24 mouse cellular contexts compared by ENCODE assay signal in the genomic region with DNA sequence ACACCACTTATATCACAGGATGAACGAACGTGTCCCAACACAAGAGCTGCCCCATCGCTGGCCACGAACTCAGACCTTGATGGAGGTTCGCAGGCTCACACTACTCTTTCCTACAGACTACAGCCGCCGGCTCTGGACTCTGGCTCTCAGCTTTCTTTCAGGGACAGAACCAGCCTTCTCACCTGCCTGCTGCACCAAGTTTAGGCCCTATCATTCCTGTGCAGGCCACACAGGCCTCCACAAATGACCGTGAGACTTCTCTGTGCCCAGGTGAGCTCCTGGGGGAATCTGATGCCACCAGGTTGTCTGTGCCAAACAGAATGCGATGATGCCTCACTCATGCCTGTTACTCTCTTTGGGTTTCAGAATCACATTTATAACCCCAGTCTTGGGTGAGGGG. TPM values are rescaled to one million over a fixed set of nuclear protein-coding genes. Genes with fewer than 3 reads are reported as not detected.
DNase-seq lines count a peak whose midpoint lies in the region; ATAC-seq and TF ChIP-seq lines count a peak whose summit lies in the region.
"Had no signal": no experiment of that assay in that cellular context is flagged by ENCODE, and none has a peak within 500 bp of the region (broad histone marks: within the 10 kb centered on the region; RNA-seq: fewer than 3 reads in every experiment).

No protein-coding gene starts in this region.

- intact Hi-C loops in gastrocnemius, postnatal 36 days (cut with DNase I), result no loop called here
- intact Hi-C loops in left cerebral cortex, adult 2 months (cut with DNase I), result no loop called here

- H3K4me2 ChIP-seq in liver, embryonic 11.5 days, result peak overlapping the region; percentile 49
- H3K4me2 ChIP-seq in liver, postnatal 0 days (ENCODE audit: low read depth, low read length), result peak overlapping the region; percentile 41
- H3K4me2 ChIP-seq: heart, embryonic 13.5 days; hindbrain, embryonic 13.5 days; midbrain, embryonic 15.5 days; neural tube, embryonic 12.5 days had no signal

- peak overlapping the region; percentile 8; the same call in 1 of the 2 replicates for H3K9ac ChIP-seq in liver, embryonic 11.5 days (ENCODE audit: low read depth, low read length)
- peak overlapping the region; percentile 49 for H3K9ac ChIP-seq in liver, postnatal 0 days (replicated peaks)
- H3K9ac ChIP-seq: forebrain, postnatal 0 days; heart, embryonic 13.5 days; hindbrain, embryonic 13.5 days; midbrain, embryonic 15.5 days; neural tube, embryonic 12.5 days had no signal

- peak; percentile 39 for ATAC-seq in erythroblast, adult 5-6 weeks (replicated peaks; ENCODE audit: low FRiP score, poor library complexity, severe bottlenecking)
- ATAC-seq in liver, embryonic 11.5 days (replicated peaks; ENCODE audit: low FRiP score), result peak; percentile 59
- peak; percentile 61 for ATAC-seq in liver, postnatal 0 days
- ATAC-seq: forebrain, postnatal 0 days; inflammation-experienced regulatory T-cells, adult 6 months; midbrain, embryonic 15.5 days had no signal

- H3K27me3 ChIP-seq in liver, embryonic 11.5 days (replicated peaks; ENCODE audit: control insufficient read depth, insufficient read depth, low read length), result no peaks in the 10 kb centered on the region
- no peaks in the 10 kb centered on the region for H3K27me3 ChIP-seq in liver, postnatal 0 days (ENCODE audit: insufficient read depth, low read length)
- H3K27me3 ChIP-seq: heart, embryonic 13.5 days; hindbrain, embryonic 13.5 days; midbrain, embryonic 15.5 days; neural tube, embryonic 12.5 days had no signal

- no peak for TF ChIP-seq CTCF in liver, postnatal 0 days (IDR thresholded peaks at IDR 0.05; ENCODE audit: low read depth)
- no peak for TF ChIP-seq CTCF in left cerebral cortex, adult 2 months (IDR thresholded peaks at IDR 0.05)

- peak; percentile 55 to 61 for DNase-seq in spleen, postnatal 10 days (ENCODE audit: low spot score in 2 of 2)
- DNase-seq in spleen, adult 12 weeks (ENCODE audit: low spot score), result no peak
- DNase-seq in liver, embryonic 11.5 days (ENCODE audit: low spot score), result no peak
- no peak for DNase-seq in liver, postnatal 0 days
- DNase-seq in layer of hippocampus, adult 9-10 months (ENCODE audit: low spot score), result no peak
- no peak for DNase-seq in gastrocnemius, postnatal 36 days
- DNase-seq in left cerebral cortex, adult 2 months (ENCODE audit: extremely low spot score in 1 of 2, low spot score in 2 of 2), result no peak
- DNase-seq: adrenal gland, adult 2 months; cerebellum, adult 8-10 months; forebrain, postnatal 0 days; gastrocnemius, postnatal 14 days; heart, adult 18-20 months; kidney, postnatal 36 days; lung, adult 18-20 months; lung, postnatal 36 days; right cerebral cortex, postnatal 14 days; spleen, adult 18-20 months had no signal

- H3K36me3 ChIP-seq in liver, embryonic 11.5 days (ENCODE audit: control insufficient read depth, insufficient read depth, low read length), result no peaks in the 10 kb centered on the region
- no peaks in the 10 kb centered on the region for H3K36me3 ChIP-seq in liver, postnatal 0 days (replicated peaks; ENCODE audit: insufficient read depth, low read length)
- H3K36me3 ChIP-seq: heart, embryonic 13.5 days; hindbrain, embryonic 13.5 days; limb, embryonic 10.5 days; midbrain, embryonic 15.5 days; neural tube, embryonic 12.5 days had no signal

- no peak for TF ChIP-seq EP300 in liver, postnatal 0 days (IDR thresholded peaks at IDR 0.05; ENCODE audit: low read depth)

- no peak overlapping the region for H3K4me3 ChIP-seq in liver, embryonic 11.5 days (ENCODE audit: low read depth, low read length)
- peak overlapping the region; percentile 24 for H3K4me3 ChIP-seq in liver, postnatal 0 days (ENCODE audit: low read depth, low read length)
- H3K4me3 ChIP-seq in left cerebral cortex, adult 2 months, result no peak overlapping the region
- H3K4me3 ChIP-seq: heart, embryonic 13.5 days; hindbrain, embryonic 13.5 days; limb, embryonic 10.5 days; midbrain, embryonic 15.5 days; neural tube, embryonic 12.5 days had no signal

- no peaks in the 10 kb centered on the region for H3K9me3 ChIP-seq in liver, embryonic 11.5 days (ENCODE audit: control insufficient read depth, low read length)
- H3K9me3 ChIP-seq in liver, postnatal 0 days (ENCODE audit: low read length), result peaks cover 4% of the 10 kb centered on the region; the same call in 1 of the 2 replicates
- H3K9me3 ChIP-seq: midbrain, embryonic 15.5 days had no signal

- peaks cover 24% of the 10 kb centered on the region for H3K4me1 ChIP-seq in liver, embryonic 11.5 days (replicated peaks; ENCODE audit: control insufficient read depth, insufficient read depth, low read length)
- H3K4me1 ChIP-seq in liver, postnatal 0 days (ENCODE audit: insufficient read depth), result peaks cover 35% of the 10 kb centered on the region
- H3K4me1 ChIP-seq: limb, embryonic 10.5 days; midbrain, embryonic 15.5 days; neural tube, embryonic 12.5 days had no signal

- peak overlapping the region; percentile 52 for H3K27ac ChIP-seq in liver, embryonic 11.5 days (ENCODE audit: low read depth, low read length)
- peak overlapping the region; percentile 91 for H3K27ac ChIP-seq in liver, postnatal 0 days (ENCODE audit: low read depth)
- no peak overlapping the region for H3K27ac ChIP-seq in left cerebral cortex, adult 2 months
- H3K27ac ChIP-seq: heart, embryonic 13.5 days; hindbrain, embryonic 13.5 days; limb, embryonic 10.5 days; midbrain, embryonic 15.5 days; neural tube, embryonic 12.5 days had no signal

- WGBS in liver, embryonic 11.5 days, result 75% methylated on average over 9 of the region's 9 CpGs
- WGBS in liver, postnatal 0 days (ENCODE audit: insufficient replicate concordance), result 67% methylated on average over 9 of the region's 9 CpGs

RNA-seq across cellular contexts. Expression of a gene that starts 19.4 kb away (rescaled TPM):
- total RNA-seq in erythroblast, adult 5-6 weeks (2015; ENCODE audit: low replicate concordance), result 1,226 and 1,283 TPM in 2 replicates
- total RNA-seq in erythroblast, adult 5-6 weeks (2017; ENCODE audit: low replicate concordance), result 1,807 and 1,822 TPM in 2 replicates
- 623 and 628 TPM in 2 replicates for polyA plus RNA-seq in liver, embryonic 11.5 days (2014; fragmentation: Nextera tagmentation; extraction: Ambion mirVana)
- 520 and 559 TPM in 2 replicates for polyA plus RNA-seq in liver, postnatal 0 days (2015; fragmentation: Nextera tagmentation; extraction: Ambion mirVana)
- total RNA-seq in gastrocnemius, postnatal 36 days (2021), result 100 to 1,000 TPM; 123 to 146 TPM
- total RNA-seq in left cerebral cortex, adult 2 months (2021), result 100 to 1,000 TPM; 241 to 276 TPM

RNA-seq across cellular contexts. Expression of a gene that starts 32.8 kb away (rescaled TPM):
- not detected in 2 replicates for total RNA-seq in erythroblast, adult 5-6 weeks (2015; ENCODE audit: low replicate concordance)
- not detected in 2 replicates for total RNA-seq in erythroblast, adult 5-6 weeks (2017; ENCODE audit: low replicate concordance)
- 4.9 and 5.6 TPM in 2 replicates for polyA plus RNA-seq in liver, embryonic 11.5 days (2014; fragmentation: Nextera tagmentation; extraction: Ambion mirVana)
- 0.49 and 0.54 TPM in 2 replicates for polyA plus RNA-seq in liver, postnatal 0 days (2015; fragmentation: Nextera tagmentation; extraction: Ambion mirVana)
- under 1 TPM; 0.69 to 0.84 TPM for total RNA-seq in gastrocnemius, postnatal 36 days (2021)
- 1 to 10 TPM; 3.1 to 3.3 TPM for total RNA-seq in left cerebral cortex, adult 2 months (2021)
- total RNA-seq: heart, adult 18-20 months had no signal
- polyA plus RNA-seq: inflammation-experienced regulatory T-cells, adult 6 months had no signal

RNA-seq across cellular contexts. Expression of a gene that starts 55.9 kb away (rescaled TPM):
- 124 and 158 TPM in 2 replicates for total RNA-seq in erythroblast, adult 5-6 weeks (2015; ENCODE audit: low replicate concordance)
- total RNA-seq in erythroblast, adult 5-6 weeks (2017; ENCODE audit: low replicate concordance), result 138 and 180 TPM in 2 replicates
- polyA plus RNA-seq in liver, embryonic 11.5 days (2014; fragmentation: Nextera tagmentation; extraction: Ambion mirVana), result 36.9 and 38.6 TPM in 2 replicates
- 9.5 and 11.0 TPM in 2 replicates for polyA plus RNA-seq in liver, postnatal 0 days (2015; fragmentation: Nextera tagmentation; extraction: Ambion mirVana)
- total RNA-seq in gastrocnemius, postnatal 36 days (2021), result 10 to 100 TPM; 49.6 to 51.3 TPM
- total RNA-seq in left cerebral cortex, adult 2 months (2021), result 100 to 1,000 TPM; 102 TPM

Comparison
In these comparisons a context has a peak if more than half of its experiments do, and no peak if none do; other contexts are left out.
1. DNase-seq: peak in spleen, postnatal 10 days (2 of 2); none in spleen, adult 12 weeks (single experiment), liver, embryonic 11.5 days (single experiment), liver, postnatal 0 days (single experiment), layer of hippocampus, adult 9-10 months (single experiment), gastrocnemius, postnatal 36 days (0 of 2) and left cerebral cortex, adult 2 months (0 of 2).
2. RNA of a gene that starts 19.4 kb away (total RNA-seq): 1,226 to 1,822 TPM in erythroblast, adult 5-6 weeks; 241 to 276 TPM in left cerebral cortex, adult 2 months and 123 to 146 TPM in gastrocnemius, postnatal 36 days; every median in the first group is over 4 times any median in the second.
3. Peak in every context shown above with its lines, with median percentiles within 50 percentile points of each other: ATAC-seq.